Mouse (Mus musculus): Measurements from ENCODE around the gene Ccdc91. TPM values are rescaled to one million over a fixed set of nuclear protein-coding genes. Genes with fewer than 3 reads are reported as not detected.

The Ccdc91 gene
- total and polyA plus RNA-seq, 3 experiments, result 12.0 to 15.6 (median 14.4) TPM

- Histone ChIP-seq H3K79me2 (replicated peaks; ENCODE audit: control insufficient read depth, extremely low read depth, insufficient read depth, poor library complexity, severe bottlenecking) (no peaks in the 10 kb centered on the region), H3K4me3 (replicated peaks in 1 of 3; ENCODE audit: low read depth in 2 of 3, low read length in 2 of 3, poor library complexity in 1 of 3) (no peak overlapping the region), H3K4me2 (ENCODE audit: insufficient read depth, low read depth, poor library complexity, severe bottlenecking) (no peak overlapping the region), H3K4me1 (ENCODE audit: control insufficient read depth in 1 of 2, insufficient read depth in 2 of 2) (no peaks in the 10 kb centered on the region), H3K27me3 (replicated peaks) (no peaks in the 10 kb centered on the region), H3K36me3 (replicated peaks in 1 of 2; ENCODE audit: control insufficient read depth in 1 of 2, insufficient read depth in 1 of 2, low read length in 1 of 2) (no peaks in the 10 kb centered on the region), H3K9me3 (replicated peaks; ENCODE audit: low read length) (no peaks in the 10 kb centered on the region), H3K27ac (ENCODE audit: insufficient read depth, low read depth) (no peak overlapping the region), H3K9ac (ENCODE audit: insufficient read depth, low read depth) (no peak overlapping the region)
- TF ChIP-seq IRF4 (IDR thresholded peaks at IDR 0.05; ENCODE audit: low read depth, low read length) (no peak), CHD2 (IDR thresholded peaks at IDR 0.05; ENCODE audit: low read length) (no peak), JUN (IDR thresholded peaks at IDR 0.05; ENCODE audit: insufficient read depth, low read depth, low read length) (no peak), MAX (IDR thresholded peaks at IDR 0.05; ENCODE audit: low read length) (no peak), POLR2AphosphoS2 (IDR thresholded peaks at IDR 0.05; ENCODE audit: low read depth, low read length) (no peak), ELF1 (IDR thresholded peaks at IDR 0.05; ENCODE audit: low read depth, low read length) (no peak), NELFE (IDR thresholded peaks at IDR 0.05; ENCODE audit: low read depth, low read length) (no peak), TBP (conservative IDR thresholded peaks at IDR 0.05; ENCODE audit: low read depth, low read length) (no peak), SMC3 (IDR thresholded peaks at IDR 0.05; ENCODE audit: low read depth, low read length) (no peak), NRF1 (IDR thresholded peaks at IDR 0.05; ENCODE audit: low read depth, low read length) (no peak), POLR2A (IDR thresholded peaks at IDR 0.05; ENCODE audit: low read depth, low read length) (no peak)
- in situ Hi-C loops (cut with MboI; ENCODE audit: low pct_ligation_motif_present, low pct_unique_long_range_greater_than_20kb, low sequenced_read_pairs), result no loop called here
- DNase-seq (ENCODE audit: extremely low read depth), result no peak
- dilution Hi-C loops (cut with MboI; ENCODE audit: extremely low pct_ligation_motif_present, extremely low pct_unique_long_range_greater_than_20kb, low sequenced_read_pairs), result no loop called here
Observed at GRCm38 (mm10) chr6:147661841-147662240, 186.2 kb downstream of the Ccdc91 start.

- no peaks in the 10 kb centered on the region for H3K9me3 ChIP-seq (replicated peaks; ENCODE audit: low read length)
- dilution Hi-C loops (cut with MboI; ENCODE audit: extremely low pct_ligation_motif_present, extremely low pct_unique_long_range_greater_than_20kb, low sequenced_read_pairs), result no loop called here
- H3K36me3 ChIP-seq (replicated peaks in 1 of 2; ENCODE audit: control insufficient read depth in 1 of 2, insufficient read depth in 1 of 2, low read length in 1 of 2), result no peaks in the 10 kb centered on the region
- TF ChIP-seq MYC (IDR thresholded peaks at IDR 0.05; ENCODE audit: low read depth, low read length) (no peak), ZMIZ1 (IDR thresholded peaks at IDR 0.05; ENCODE audit: low read depth, low read length) (no peak), UBTF (IDR thresholded peaks at IDR 0.05; ENCODE audit: low read depth, low read length) (no peak), CHD1 (IDR thresholded peaks at IDR 0.05; ENCODE audit: low read depth, low read length) (no peak), E2F4 (IDR thresholded peaks at IDR 0.05; ENCODE audit: insufficient replicate concordance, low read depth, low read length) (no peak), NRF1 (IDR thresholded peaks at IDR 0.05; ENCODE audit: low read depth, low read length) (no peak), ZNF384 (IDR thresholded peaks at IDR 0.05; ENCODE audit: low read depth, low read length) (no peak), MEF2A (IDR thresholded peaks at IDR 0.05; ENCODE audit: borderline replicate concordance, low read depth, low read length) (no peak), CHD2 (IDR thresholded peaks at IDR 0.05; ENCODE audit: low read length) (no peak), SMC3 (IDR thresholded peaks at IDR 0.05; ENCODE audit: low read depth, low read length) (no peak), NELFE (IDR thresholded peaks at IDR 0.05; ENCODE audit: low read depth, low read length) (no peak), CTCF (conservative IDR thresholded peaks at IDR 0.05 in 1 of 2, IDR thresholded peaks at IDR 0.05 in 1 of 2; ENCODE audit: low read depth in 2 of 2, low read length in 2 of 2) (no peak), MAFK (IDR thresholded peaks at IDR 0.05; ENCODE audit: insufficient replicate concordance, low read length) (no peak), IRF4 (IDR thresholded peaks at IDR 0.05; ENCODE audit: low read depth, low read length) (no peak), HCFC1 (IDR thresholded peaks at IDR 0.05; ENCODE audit: low read depth, low read length) (no peak)
- H3K4me3 ChIP-seq (replicated peaks in 1 of 3; ENCODE audit: low read depth in 2 of 3, low read length in 2 of 3, poor library complexity in 1 of 3), result no peak overlapping the region
- in situ Hi-C loops (cut with MboI; ENCODE audit: low pct_ligation_motif_present, low pct_unique_long_range_greater_than_20kb, low sequenced_read_pairs), result no loop called here
- no peak overlapping the region for H3K9ac ChIP-seq (ENCODE audit: insufficient read depth, low read depth)
- H3K27ac ChIP-seq (ENCODE audit: insufficient read depth, low read depth), result no peak overlapping the region
- no peak for DNase-seq (ENCODE audit: extremely low read depth)
- no peak overlapping the region for H3K4me2 ChIP-seq (ENCODE audit: insufficient read depth, low read depth, poor library complexity, severe bottlenecking)
- no peaks in the 10 kb centered on the region for H3K27me3 ChIP-seq (replicated peaks)
- H3K4me1 ChIP-seq (ENCODE audit: control insufficient read depth in 1 of 2, insufficient read depth in 2 of 2), result no peaks in the 10 kb centered on the region
- H3K79me2 ChIP-seq (replicated peaks; ENCODE audit: control insufficient read depth, extremely low read depth, insufficient read depth, poor library complexity, severe bottlenecking), result no peaks in the 10 kb centered on the region
Observed at GRCm38 (mm10) chr6:147662610-147663009, 187.0 kb downstream of the Ccdc91 start.
